Mouse (Mus musculus) olfactory bulb, adult 2 months (tissue): ENCODE measurements around the gene Morn5.

Experiments
- CTCF ChIP-seq: fragments of 200-500 bp; IDR thresholded peaks from 2 replicates; pipeline ENCODE4 v1.5.1; 2012; ENCODE audit warnings: low read depth, mild to moderate bottlenecking, low read length, moderate library complexity; ENCODE audit not compliant: insufficient read depth
- POLR2A ChIP-seq: fragments of 200-500 bp; IDR thresholded peaks from 2 replicates; pipeline ENCODE4 v1.6.1; 2012; ENCODE audit warnings: mild to moderate bottlenecking, low read depth, low read length, moderate library complexity; ENCODE audit not compliant: insufficient read depth

DNA sequence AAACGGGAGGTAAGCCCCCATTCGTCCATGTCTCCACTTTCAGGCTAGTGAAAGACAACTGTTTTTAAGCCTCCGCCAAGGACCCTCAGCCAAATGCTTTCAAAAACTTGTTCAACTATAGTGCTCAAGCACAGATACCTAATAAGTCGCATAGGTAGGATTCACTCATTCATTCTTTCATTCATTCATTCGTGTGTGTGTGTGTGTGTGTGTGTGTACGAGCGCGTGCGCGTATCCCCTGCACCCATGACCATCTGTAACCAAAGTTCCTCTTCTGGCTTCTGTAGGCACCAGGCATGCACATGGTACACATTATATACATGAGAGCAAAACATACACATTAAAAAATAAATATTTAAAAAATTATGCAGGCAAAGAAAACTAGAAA lies 303 bp downstream of the Morn5 start:
- no peak for TF ChIP-seq CTCF
- no peak for TF ChIP-seq POLR2A
